Mouse (Mus musculus): ENCODE data around the gene Wdr90. TPM values are rescaled to one million over a fixed set of nuclear protein-coding genes. Genes with fewer than 3 reads are reported as not detected.

Gene Wdr90
- polyA plus RNA-seq, 1 experiment from 2014 or later: 24.9 TPM

DNA sequence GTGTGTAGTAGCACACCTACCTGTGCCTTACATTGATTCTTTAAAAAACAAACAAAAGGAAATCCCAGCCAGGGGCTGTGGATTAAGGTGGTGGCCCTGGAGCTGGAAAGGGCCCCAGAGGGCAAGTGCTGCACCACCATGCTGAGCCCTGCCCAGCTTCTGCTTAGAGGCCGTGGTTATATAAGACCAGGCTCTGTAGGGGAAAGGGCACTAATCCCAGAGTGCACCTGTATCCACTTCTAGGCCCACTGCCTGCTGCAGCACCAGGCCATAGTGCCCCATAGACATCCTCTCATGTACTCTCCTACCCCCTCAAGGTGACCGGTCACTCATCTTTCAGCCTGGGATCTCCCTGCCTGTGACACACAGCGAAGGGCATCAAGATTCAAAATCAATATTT lies 4.9 kb upstream of the Wdr90 start:
- H3K27me3 ChIP-seq: no peaks in the 10 kb centered on the region
- no peak overlapping the region for H3K9ac ChIP-seq
- ATAC-seq (ENCODE audit: low FRiP score, low read depth): no peak
- peaks cover 22% of the 10 kb centered on the region for H3K4me1 ChIP-seq
- H3K4me2 ChIP-seq (replicated peaks): no peak overlapping the region
- no peaks in the 10 kb centered on the region for H3K36me3 ChIP-seq
- H3K9me3 ChIP-seq: no peaks in the 10 kb centered on the region
- no peak overlapping the region for H3K4me3 ChIP-seq
- 84% methylated on average over 3 of the region's 3 CpGs for WGBS
- no peak overlapping the region for H3K27ac ChIP-seq

DNA sequence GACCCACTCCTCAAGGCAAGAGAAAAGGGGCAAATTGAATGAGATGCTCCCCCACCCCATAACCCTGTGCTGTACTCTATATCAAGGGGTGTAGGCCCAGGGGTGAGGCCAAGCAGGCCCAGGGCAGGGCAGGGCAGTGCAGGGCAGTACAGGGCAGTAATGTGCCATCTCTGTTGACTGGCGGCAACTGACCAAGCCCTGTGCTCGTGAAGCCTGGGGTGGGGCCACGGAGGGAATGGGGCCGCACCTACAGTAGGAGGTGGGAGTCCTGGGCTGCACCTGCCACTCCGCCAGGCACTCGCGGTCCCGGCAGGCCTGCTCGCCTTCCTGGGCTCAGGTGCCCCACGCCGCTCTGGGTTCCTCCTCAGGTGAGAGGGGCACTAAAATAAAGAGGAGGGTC lies 4.0 kb upstream of the Wdr90 start:
- H3K4me3 ChIP-seq: no peak overlapping the region
- no peak for ATAC-seq (ENCODE audit: low FRiP score, low read depth)
- no peaks in the 10 kb centered on the region for H3K27me3 ChIP-seq
- H3K9ac ChIP-seq: no peak overlapping the region
- no peak overlapping the region for H3K27ac ChIP-seq
- no peak overlapping the region for H3K4me2 ChIP-seq (replicated peaks)
- H3K36me3 ChIP-seq: no peaks in the 10 kb centered on the region
- 91% methylated on average over 11 of the region's 11 CpGs for WGBS
- no peaks in the 10 kb centered on the region for H3K9me3 ChIP-seq
- peaks cover 30% of the 10 kb centered on the region for H3K4me1 ChIP-seq

DNA sequence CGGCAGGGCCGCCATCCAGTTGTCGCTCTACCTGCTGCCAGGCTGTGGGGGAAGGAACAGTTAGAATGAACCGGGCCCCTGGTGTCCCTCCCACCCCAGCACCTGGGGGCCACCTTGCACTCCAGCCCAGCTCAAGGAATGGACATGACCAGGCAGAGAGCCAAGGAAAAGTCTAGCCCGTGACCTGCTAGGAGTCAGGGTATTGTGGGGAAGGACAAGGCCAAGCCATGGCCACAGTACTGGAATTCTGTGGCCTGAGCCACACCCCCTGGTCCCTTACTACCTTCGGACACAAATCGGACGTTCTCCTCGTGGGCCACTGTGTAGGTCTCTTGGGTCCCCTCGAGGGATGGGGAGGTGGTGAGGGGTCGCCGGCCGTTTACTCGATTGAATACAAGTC lies 3.0 kb upstream of the Wdr90 start:
- ATAC-seq (ENCODE audit: low FRiP score, low read depth): no peak
- 90% methylated on average over 14 of the region's 14 CpGs for WGBS
- H3K4me2 ChIP-seq (replicated peaks): no peak overlapping the region

DNA sequence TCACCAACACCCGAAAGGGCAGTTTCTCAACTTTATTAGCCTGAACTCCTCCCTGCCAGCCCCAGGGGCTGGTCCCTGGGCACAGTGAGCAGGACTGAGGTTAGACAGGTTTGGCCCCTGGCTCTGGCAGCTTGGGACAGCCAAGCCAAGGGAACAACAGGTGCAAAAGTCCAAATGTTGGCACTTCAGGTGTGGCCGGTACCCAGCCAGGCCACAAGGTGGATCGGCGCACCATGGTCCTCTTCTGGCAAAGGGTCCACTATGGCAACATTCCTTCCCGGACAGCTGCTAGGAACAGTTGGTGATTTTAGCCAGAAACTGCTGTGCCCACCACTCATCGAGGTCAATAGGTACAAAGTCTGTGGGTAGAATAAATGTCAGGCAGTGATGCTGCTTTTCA lies 2.4 kb upstream of the Wdr90 start:
- no peak overlapping the region for H3K27ac ChIP-seq
- peaks cover 29% of the 10 kb centered on the region for H3K4me1 ChIP-seq
- no peaks in the 10 kb centered on the region for H3K9me3 ChIP-seq
- no peaks in the 10 kb centered on the region for H3K27me3 ChIP-seq
- no peak overlapping the region for H3K4me2 ChIP-seq (replicated peaks)
- H3K4me3 ChIP-seq: no peak overlapping the region
- H3K9ac ChIP-seq: no peak overlapping the region
- WGBS: 83% methylated on average over 6 of the region's 6 CpGs
- ATAC-seq (ENCODE audit: low FRiP score, low read depth): no peak
- H3K36me3 ChIP-seq: peaks cover 2% of the 10 kb centered on the region; the same call in 1 of the 2 replicates

More for the DNA sequence above, 3.0 kb upstream of the Wdr90 start:
- Histone ChIP-seq H3K9me3 (no peaks in the 10 kb centered on the region), H3K4me3 (no peak overlapping the region), H3K4me1 (peaks cover 33% of the 10 kb centered on the region), H3K27me3 (no peaks in the 10 kb centered on the region), H3K36me3 (no peaks in the 10 kb centered on the region), H3K27ac (no peak overlapping the region), H3K9ac (peak overlapping the region; percentile 3; the same call in 1 of the 2 replicates)

DNA sequence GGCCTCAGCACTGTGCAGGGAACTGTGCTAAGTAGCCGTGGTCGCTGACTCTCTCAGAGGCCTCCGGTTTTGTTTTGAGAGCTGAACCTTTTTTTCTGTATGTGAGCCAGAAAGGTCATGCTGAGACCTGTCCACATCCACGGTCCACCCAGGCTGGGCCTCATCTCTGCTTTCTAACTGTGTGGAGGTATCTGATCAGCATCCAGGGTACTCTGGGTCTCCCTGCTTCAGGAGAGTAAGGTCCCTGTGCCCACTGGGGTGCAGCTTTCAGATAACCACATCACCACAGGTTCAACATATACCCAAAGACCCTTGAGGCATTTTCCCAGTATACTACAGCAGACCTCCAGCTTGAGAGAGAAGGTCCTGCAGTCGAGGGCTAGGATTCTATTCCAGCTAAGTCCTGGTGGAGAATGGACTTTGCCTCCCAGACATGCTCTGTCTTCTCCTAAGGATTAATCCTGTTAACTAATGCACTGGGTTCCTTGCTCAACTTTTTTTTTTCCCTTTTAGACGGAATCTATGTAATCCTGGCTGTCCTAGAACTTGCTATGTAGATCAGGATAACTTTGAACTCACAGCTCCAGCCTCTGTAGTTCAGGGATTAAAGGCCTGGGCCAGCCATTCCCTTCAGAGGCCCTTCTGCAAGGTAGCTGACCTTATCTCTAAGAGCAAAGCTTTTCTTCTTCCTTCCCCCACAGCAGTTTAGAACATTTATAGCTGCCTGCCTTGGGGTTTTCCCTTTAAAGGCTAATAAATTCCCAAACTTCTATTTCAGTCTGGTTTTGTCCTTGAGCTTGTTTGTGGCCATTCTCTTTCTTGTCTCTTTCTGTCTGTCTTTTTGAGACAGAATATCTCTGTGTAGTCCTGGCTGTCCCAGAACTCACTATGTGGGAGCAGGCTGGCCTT lies 657 bp upstream of the Wdr90 start:
- no peak for ATAC-seq (ENCODE audit: low FRiP score, low read depth)
- H3K27me3 ChIP-seq: no peaks in the 10 kb centered on the region
- H3K36me3 ChIP-seq: peaks cover 5% of the 10 kb centered on the region
- peak overlapping the region; percentile 83 for H3K27ac ChIP-seq
- H3K4me2 ChIP-seq (replicated peaks): peak overlapping the region; percentile 91
- 9% methylated on average over 6 of the region's 6 CpGs for WGBS
- H3K4me1 ChIP-seq: peaks cover 18% of the 10 kb centered on the region
- H3K9me3 ChIP-seq: no peaks in the 10 kb centered on the region
- peak overlapping the region; percentile 72 for H3K4me3 ChIP-seq
- H3K9ac ChIP-seq: peak overlapping the region; percentile 87

GRCm38 (mm10) chr17:25860229-25860628 lies 1.1 kb downstream of the Wdr90 start:
- H3K9ac ChIP-seq: peak overlapping the region; percentile 87
- WGBS: 89% methylated on average over 6 of the region's 6 CpGs
- H3K27ac ChIP-seq: no peak overlapping the region

GRCm38 (mm10) chr17:25844396-25844901 lies 16.9 kb downstream of the Wdr90 start, which contains the start of gene Rhot2:
TSS of gene Rhot2 (minus strand) at chr17:25844851.
- WGBS: under 1% methylated on average over 19 of the region's 21 CpGs
- peaks cover 79% of the 10 kb centered on the region for H3K36me3 ChIP-seq

More at GRCm38 (mm10) chr17:25860229-25860628, 1.1 kb downstream of the Wdr90 start:
- H3K9me3 ChIP-seq: no peaks in the 10 kb centered on the region
- peaks cover 11% of the 10 kb centered on the region for H3K36me3 ChIP-seq
- no peak for ATAC-seq (ENCODE audit: low FRiP score, low read depth)
- H3K4me1 ChIP-seq: peaks cover 18% of the 10 kb centered on the region
- no peaks in the 10 kb centered on the region for H3K27me3 ChIP-seq
- peak overlapping the region; percentile 91 for H3K4me2 ChIP-seq (replicated peaks)
- H3K4me3 ChIP-seq: peak overlapping the region; percentile 72

GRCm38 (mm10) chr17:25843636-25844395 lies 17.5 kb downstream of the Wdr90 start:
- peak overlapping the region; percentile 84 for H3K4me3 ChIP-seq
- peak overlapping the region; percentile 80 for H3K27ac ChIP-seq
- H3K9ac ChIP-seq: peak overlapping the region; percentile 92
- ATAC-seq (ENCODE audit: low FRiP score, low read depth): no peak
- H3K9me3 ChIP-seq: no peaks in the 10 kb centered on the region
- no peaks in the 10 kb centered on the region for H3K27me3 ChIP-seq
- H3K4me1 ChIP-seq: peaks cover 19% of the 10 kb centered on the region
- 3% methylated on average over 38 of the region's 38 CpGs for WGBS
- peak overlapping the region; percentile 91 for H3K4me2 ChIP-seq (replicated peaks)
- peaks cover 79% of the 10 kb centered on the region for H3K36me3 ChIP-seq

More at GRCm38 (mm10) chr17:25844396-25844901, 16.9 kb downstream of the Wdr90 start, which contains the start of gene Rhot2:
- H3K4me1 ChIP-seq: peaks cover 19% of the 10 kb centered on the region
- peak within 1 kb of the TSS; percentile 92 for H3K9ac ChIP-seq
- H3K4me2 ChIP-seq (replicated peaks): peak within 1 kb of the TSS; percentile 91
- H3K9me3 ChIP-seq: no peaks in the 10 kb centered on the region
- peak within 1 kb of the TSS; percentile 84 for H3K4me3 ChIP-seq
- peak within 1 kb of the TSS; percentile 80 for H3K27ac ChIP-seq
- no peaks in the 10 kb centered on the region for H3K27me3 ChIP-seq
- peak; percentile 93 for ATAC-seq (ENCODE audit: low FRiP score, low read depth)

GRCm38 (mm10) chr17:25843122-25843521 lies 18.2 kb downstream of the Wdr90 start:
- Histone ChIP-seq H3K4me3 (peak overlapping the region; percentile 84), H3K4me2 (replicated peaks) (peak overlapping the region; percentile 91), H3K9ac (peak overlapping the region; percentile 92), H3K27me3 (no peaks in the 10 kb centered on the region), H3K4me1 (peaks cover 19% of the 10 kb centered on the region), H3K36me3 (peaks cover 77% of the 10 kb centered on the region), H3K9me3 (no peaks in the 10 kb centered on the region), H3K27ac (no peak overlapping the region)
- WGBS: 88% methylated on average over 4 of the region's 4 CpGs
- no peak for ATAC-seq (ENCODE audit: low FRiP score, low read depth)

- no peak overlapping the region for H3K9ac ChIP-seq
- H3K4me2 ChIP-seq (replicated peaks): peak overlapping the region; percentile 91; the same call in 1 of the 2 replicates
- H3K9me3 ChIP-seq: no peaks in the 10 kb centered on the region
- peaks cover 22% of the 10 kb centered on the region for H3K4me1 ChIP-seq
- peaks cover 77% of the 10 kb centered on the region for H3K36me3 ChIP-seq
- no peak overlapping the region for H3K4me3 ChIP-seq
- WGBS: 84% methylated on average over 3 of the region's 3 CpGs
- H3K27ac ChIP-seq: no peak overlapping the region
- no peak for ATAC-seq (ENCODE audit: low FRiP score, low read depth)
- no peaks in the 10 kb centered on the region for H3K27me3 ChIP-seq
Observed at GRCm38 (mm10) chr17:25842509-25842908, 18.8 kb downstream of the Wdr90 start.

DNA sequence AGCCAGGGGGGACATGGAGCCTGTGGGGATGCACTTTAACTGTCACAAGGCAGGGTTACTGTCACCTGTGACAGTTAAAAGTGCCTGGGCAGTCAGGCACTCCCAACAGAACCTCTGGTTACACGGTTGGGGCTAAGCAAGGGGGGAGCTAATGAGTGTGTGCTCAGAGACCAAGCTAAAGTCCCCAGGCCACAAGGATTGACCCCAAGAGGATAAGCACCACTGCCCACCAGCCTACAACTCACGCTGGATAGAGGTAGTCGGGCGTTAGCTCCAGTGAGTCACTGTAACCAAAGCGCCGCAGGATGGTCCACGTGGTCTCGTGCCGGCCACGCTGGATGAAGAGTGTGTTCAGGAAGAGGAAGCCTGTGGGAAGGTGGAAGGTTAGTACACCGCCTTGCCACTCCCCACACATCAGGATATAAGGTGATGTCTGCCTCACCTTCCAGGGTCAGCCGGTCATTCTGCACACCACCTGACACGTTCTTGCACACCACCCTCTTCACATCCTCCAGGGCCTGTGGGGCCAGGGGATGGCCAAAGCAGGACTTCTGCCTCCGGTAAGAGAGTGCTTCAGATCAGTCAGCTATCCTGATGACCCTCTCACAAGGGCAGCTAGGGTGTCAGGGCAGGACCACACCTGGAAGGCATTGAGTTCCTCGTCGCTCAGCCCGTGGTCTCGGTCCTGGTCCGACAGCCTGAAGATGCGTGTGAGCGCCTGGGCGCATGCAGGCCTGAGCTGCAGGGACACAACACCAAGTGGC lies 20.0 kb downstream of the Wdr90 start, which contains the start of gene Gm20683:
TSS of gene Gm20683 (minus strand) at position 647 of the 764 bp plus-strand sequence.
- peaks cover 68% of the 10 kb centered on the region for H3K36me3 ChIP-seq
- no peak for ATAC-seq (ENCODE audit: low FRiP score, low read depth)
- no peaks in the 10 kb centered on the region for H3K9me3 ChIP-seq
- 92% methylated on average over 22 of the region's 22 CpGs for WGBS
- no peak within 1 kb of the TSS for H3K4me3 ChIP-seq
- H3K9ac ChIP-seq: no peak within 1 kb of the TSS
- no peak within 1 kb of the TSS for H3K4me2 ChIP-seq (replicated peaks)
- H3K4me1 ChIP-seq: peaks cover 34% of the 10 kb centered on the region
- H3K27me3 ChIP-seq: no peaks in the 10 kb centered on the region
- H3K27ac ChIP-seq: no peak within 1 kb of the TSS

Measured in limb, embryonic 13.5 days (tissue).